Mouse (Mus musculus): ENCODE data around the gene Tcp11l2. TPM values are rescaled to one million over a fixed set of nuclear protein-coding genes. Genes with fewer than 3 reads are reported as not detected.

Gene Tcp11l2
- polyA plus RNA-seq, 1 experiment = 18.2 TPM

DNA sequence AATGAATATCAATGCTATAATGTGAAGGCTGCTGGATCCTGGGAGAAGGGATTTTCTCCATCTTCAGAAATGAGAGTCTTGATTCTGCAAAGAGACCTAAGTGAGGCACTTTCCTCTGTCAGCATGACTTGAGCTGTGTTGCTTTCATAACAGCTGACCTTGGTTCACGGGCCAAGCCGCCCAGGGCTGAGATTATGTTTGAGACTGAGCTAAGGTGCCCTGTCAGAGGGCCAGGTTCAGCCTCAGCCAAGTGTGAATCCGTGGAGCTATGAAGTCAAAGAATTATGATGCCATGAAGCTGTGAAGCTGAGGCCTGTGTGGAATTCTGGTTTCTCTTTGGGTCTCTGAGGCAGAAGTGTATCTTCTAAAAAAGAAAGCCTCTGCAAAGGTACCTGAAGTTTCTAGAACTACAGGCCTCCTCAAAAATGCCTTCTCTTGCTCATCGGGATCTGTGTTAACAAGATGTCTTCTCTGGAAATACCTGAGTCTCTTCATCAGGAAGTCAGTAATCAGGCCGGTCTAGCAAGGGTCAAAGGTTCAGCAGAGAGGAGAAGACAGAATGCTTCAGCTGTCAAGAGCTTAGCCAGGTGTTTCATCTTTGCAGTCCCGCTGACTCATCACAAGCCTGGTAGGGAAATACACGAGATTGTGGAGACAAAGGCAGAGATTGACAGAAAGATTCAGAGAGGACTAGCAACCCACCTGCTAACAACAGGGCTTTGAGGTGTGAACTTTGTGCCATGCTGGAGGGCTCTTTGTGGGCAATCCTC is 31.4 kb upstream of the Tcp11l2 start:
- no peak overlapping the region for H3K27ac ChIP-seq (ENCODE audit: control insufficient read depth, insufficient read depth, low read depth, low read length)
- peaks cover 2% of the 10 kb centered on the region; the same call in 1 of the 2 replicates for H3K4me1 ChIP-seq (ENCODE audit: control insufficient read depth, insufficient read depth, low read length)
- no peak overlapping the region for H3K4me3 ChIP-seq (ENCODE audit: control insufficient read depth, low read depth, low read length)
- no peaks in the 10 kb centered on the region for H3K36me3 ChIP-seq (ENCODE audit: control insufficient read depth, insufficient read depth, low read length)
- TF ChIP-seq POLR2A (IDR thresholded peaks at IDR 0.05; ENCODE audit: control insufficient read depth, low read depth, low read length) (no peak), CTCF (IDR thresholded peaks at IDR 0.05; ENCODE audit: control insufficient read depth, insufficient read depth, insufficient replicate concordance, low read depth, low read length) (no peak)
- H3K27me3 ChIP-seq (ENCODE audit: control insufficient read depth, insufficient read depth, low read length) = no peaks in the 10 kb centered on the region

DNA sequence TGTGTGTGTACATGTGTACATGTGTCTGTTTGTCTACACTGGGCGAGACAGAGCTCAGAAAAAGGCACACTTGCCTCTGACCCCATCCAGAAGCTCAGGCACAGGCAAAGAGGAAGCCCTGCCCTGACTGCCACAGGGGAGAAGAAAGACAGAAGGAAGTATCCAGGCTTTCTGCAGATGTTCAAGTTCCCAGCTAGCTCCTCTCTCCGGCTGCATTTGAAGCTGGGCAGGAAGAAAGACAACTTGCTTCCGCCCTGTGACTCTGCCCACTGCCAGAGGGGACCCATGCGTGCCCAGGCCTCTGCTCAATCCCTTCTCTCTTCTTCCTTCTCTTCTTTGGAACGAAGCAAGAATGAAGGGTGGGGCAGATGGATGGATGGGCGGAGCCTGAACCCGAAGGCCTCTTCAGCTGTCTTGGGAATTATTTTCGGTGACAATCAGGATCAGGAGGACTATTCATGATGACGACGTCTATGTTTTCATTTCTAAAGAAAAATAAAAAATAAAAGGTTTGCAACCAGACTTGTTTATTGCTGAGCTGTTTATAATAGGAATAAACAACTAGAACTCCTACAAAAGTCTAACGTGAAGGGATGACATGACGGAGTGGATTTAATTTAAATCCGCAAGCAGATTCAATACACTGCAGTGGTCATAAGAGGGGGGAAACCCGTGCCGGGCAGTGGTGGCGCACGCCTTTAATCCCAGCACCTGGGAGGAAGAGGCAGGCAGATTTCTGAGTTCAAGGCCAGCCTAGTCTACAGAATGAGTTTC is 27.1 kb upstream of the Tcp11l2 start:
- TF ChIP-seq CTCF (IDR thresholded peaks at IDR 0.05; ENCODE audit: control insufficient read depth, insufficient read depth, insufficient replicate concordance, low read depth, low read length) = no peak
- H3K4me3 ChIP-seq (ENCODE audit: control insufficient read depth, low read depth, low read length) = no peak overlapping the region
- no peaks in the 10 kb centered on the region for H3K36me3 ChIP-seq (ENCODE audit: control insufficient read depth, insufficient read depth, low read length)
- H3K4me1 ChIP-seq (ENCODE audit: control insufficient read depth, insufficient read depth, low read length) = peaks cover 2% of the 10 kb centered on the region; the same call in 1 of the 2 replicates
- no peak overlapping the region for H3K27ac ChIP-seq (ENCODE audit: control insufficient read depth, insufficient read depth, low read depth, low read length)
- no peaks in the 10 kb centered on the region for H3K27me3 ChIP-seq (ENCODE audit: control insufficient read depth, insufficient read depth, low read length)

DNA sequence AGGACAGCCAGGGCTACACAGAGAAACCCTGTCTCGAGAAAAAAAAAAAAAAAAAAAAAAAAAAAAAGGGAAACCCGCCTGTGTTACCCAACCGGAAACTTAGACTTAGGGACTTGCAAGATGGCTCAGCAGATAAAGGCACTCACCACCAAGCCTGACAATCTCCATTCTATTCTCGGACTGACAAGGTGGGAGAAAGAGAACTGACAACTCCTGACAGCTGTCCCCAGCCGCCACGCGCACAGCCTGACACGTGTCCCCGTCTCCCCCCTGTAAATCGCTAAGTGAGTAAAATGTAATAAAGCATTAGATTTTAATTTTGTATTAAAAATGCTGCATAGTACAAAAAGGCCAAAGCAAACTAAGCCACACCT is 26.5 kb upstream of the Tcp11l2 start:
- Histone ChIP-seq H3K27ac (ENCODE audit: control insufficient read depth, insufficient read depth, low read depth, low read length) (no peak overlapping the region), H3K4me1 (ENCODE audit: control insufficient read depth, insufficient read depth, low read length) (peaks cover 2% of the 10 kb centered on the region; the same call in 1 of the 2 replicates), H3K36me3 (ENCODE audit: control insufficient read depth, insufficient read depth, low read length) (no peaks in the 10 kb centered on the region), H3K27me3 (ENCODE audit: control insufficient read depth, insufficient read depth, low read length) (no peaks in the 10 kb centered on the region), H3K4me3 (ENCODE audit: control insufficient read depth, low read depth, low read length) (no peak overlapping the region)
- TF ChIP-seq CTCF (IDR thresholded peaks at IDR 0.05; ENCODE audit: control insufficient read depth, insufficient read depth, insufficient replicate concordance, low read depth, low read length) (no peak), POLR2A (IDR thresholded peaks at IDR 0.05; ENCODE audit: control insufficient read depth, low read depth, low read length) (no peak)

GRCm38 (mm10) chr10:84551846-84552245 is 24.6 kb upstream of the Tcp11l2 start:
- no peak overlapping the region for H3K4me3 ChIP-seq (ENCODE audit: control insufficient read depth, low read depth, low read length)
- H3K27ac ChIP-seq (ENCODE audit: control insufficient read depth, insufficient read depth, low read depth, low read length) = no peak overlapping the region
- H3K4me1 ChIP-seq (ENCODE audit: control insufficient read depth, insufficient read depth, low read length) = peaks cover 2% of the 10 kb centered on the region; the same call in 1 of the 2 replicates
- H3K27me3 ChIP-seq (ENCODE audit: control insufficient read depth, insufficient read depth, low read length) = no peaks in the 10 kb centered on the region
- no peak for TF ChIP-seq POLR2A (IDR thresholded peaks at IDR 0.05; ENCODE audit: control insufficient read depth, low read depth, low read length)
- H3K36me3 ChIP-seq (ENCODE audit: control insufficient read depth, insufficient read depth, low read length) = no peaks in the 10 kb centered on the region

- Histone ChIP-seq H3K36me3 (ENCODE audit: control insufficient read depth, insufficient read depth, low read length) (no peaks in the 10 kb centered on the region), H3K27me3 (ENCODE audit: control insufficient read depth, insufficient read depth, low read length) (no peaks in the 10 kb centered on the region), H3K4me3 (ENCODE audit: control insufficient read depth, low read depth, low read length) (no peak overlapping the region), H3K4me1 (ENCODE audit: control insufficient read depth, insufficient read depth, low read length) (peaks cover 2% of the 10 kb centered on the region; the same call in 1 of the 2 replicates), H3K27ac (ENCODE audit: control insufficient read depth, insufficient read depth, low read depth, low read length) (no peak overlapping the region)
- no peak for TF ChIP-seq POLR2A (IDR thresholded peaks at IDR 0.05; ENCODE audit: control insufficient read depth, low read depth, low read length)
- no peak for TF ChIP-seq CTCF (IDR thresholded peaks at IDR 0.05; ENCODE audit: control insufficient read depth, insufficient read depth, insufficient replicate concordance, low read depth, low read length)
These were observed 23.9 kb upstream of the Tcp11l2 start for GRCm38 (mm10) chr10:84552477-84552876.

- Histone ChIP-seq H3K27me3 (ENCODE audit: control insufficient read depth, insufficient read depth, low read length) (no peaks in the 10 kb centered on the region), H3K36me3 (ENCODE audit: control insufficient read depth, insufficient read depth, low read length) (no peaks in the 10 kb centered on the region), H3K27ac (ENCODE audit: control insufficient read depth, insufficient read depth, low read depth, low read length) (no peak overlapping the region), H3K4me1 (ENCODE audit: control insufficient read depth, insufficient read depth, low read length) (peaks cover 2% of the 10 kb centered on the region; the same call in 1 of the 2 replicates), H3K4me3 (ENCODE audit: control insufficient read depth, low read depth, low read length) (no peak overlapping the region)
- TF ChIP-seq CTCF (IDR thresholded peaks at IDR 0.05; ENCODE audit: control insufficient read depth, insufficient read depth, insufficient replicate concordance, low read depth, low read length) (no peak), POLR2A (IDR thresholded peaks at IDR 0.05; ENCODE audit: control insufficient read depth, low read depth, low read length) (no peak)
These were observed 22.0 kb upstream of the Tcp11l2 start for GRCm38 (mm10) chr10:84554291-84555009.

GRCm38 (mm10) chr10:84556120-84556519 is 20.3 kb upstream of the Tcp11l2 start:
- no peaks in the 10 kb centered on the region for H3K27me3 ChIP-seq (ENCODE audit: control insufficient read depth, insufficient read depth, low read length)
- no peak overlapping the region for H3K4me3 ChIP-seq (ENCODE audit: control insufficient read depth, low read depth, low read length)
- no peak overlapping the region for H3K27ac ChIP-seq (ENCODE audit: control insufficient read depth, insufficient read depth, low read depth, low read length)
- TF ChIP-seq POLR2A (IDR thresholded peaks at IDR 0.05; ENCODE audit: control insufficient read depth, low read depth, low read length) (no peak), CTCF (IDR thresholded peaks at IDR 0.05; ENCODE audit: control insufficient read depth, insufficient read depth, insufficient replicate concordance, low read depth, low read length) (no peak)
- H3K36me3 ChIP-seq (ENCODE audit: control insufficient read depth, insufficient read depth, low read length) = no peaks in the 10 kb centered on the region
- no peaks in the 10 kb centered on the region for H3K4me1 ChIP-seq (ENCODE audit: control insufficient read depth, insufficient read depth, low read length)
